Mouse (Mus musculus) hematopoietic multipotent progenitor cell, adult 10-12 weeks (in vitro differentiated cells): ENCODE results near the gene Rnf213. TPM values are rescaled to one million over a fixed set of nuclear protein-coding genes. Genes with fewer than 3 reads are reported as not detected.

Experiments used
- polyA plus RNA-seq: library from polyadenylated mRNA; stranded (reverse); fragments of >175 nt; gene quantifications from 2 replicates; pipeline ENCODE4 v1.2.3, GENCODE M21; 2012; ENCODE audit warnings: low replicate concordance

The Rnf213 gene
- polyA plus RNA-seq, result 8.8 and 10.0 TPM in 2 replicates

GRCm38 (mm10) chr11:119392800-119393482, at the start of gene Rnf213:
TSS of gene Rnf213 (plus strand) at chr11:119393100.

GRCm38 (mm10) chr11:119355443-119356385, 37.2 kb upstream of the Rnf213 start, which contains the start of the genes Sgsh and Slc26a11:
TSS of gene Sgsh (minus strand) at chr11:119355536.
TSS of gene Slc26a11 (plus strand) at chr11:119355557.

GRCm38 (mm10) chr11:119490861-119491689, 98.2 kb downstream of the Rnf213 start, which contains the start of gene Endov:
TSS of gene Endov (plus strand) at chr11:119491347.

Other genes with a start within 250 kb of the Rnf213 start
- gene Tbc1d16, start 164.6 kb upstream of the Rnf213 start, polyA plus RNA-seq, result 3.5 and 5.2 TPM in 2 replicates
- 0.25 and 0.75 TPM in 2 replicates for gene Ccdc40, start 164.5 kb upstream of the Rnf213 start, polyA plus RNA-seq
- 50.9 and 72.0 TPM in 2 replicates for gene Gaa, start 125.2 kb upstream of the Rnf213 start, polyA plus RNA-seq
- gene Eif4a3, start 93.0 kb upstream of the Rnf213 start, polyA plus RNA-seq, result 70.5 and 113 TPM in 2 replicates
- gene Card14, start 85.3 kb upstream of the Rnf213 start, polyA plus RNA-seq, result not detected in 2 replicates
- 33.4 and 87.9 TPM in 2 replicates for gene Sgsh, start 37.6 kb upstream of the Rnf213 start, polyA plus RNA-seq
- gene Slc26a11, start 37.5 kb upstream of the Rnf213 start, polyA plus RNA-seq, result 5.0 and 9.2 TPM in 2 replicates
- 33.7 and 39.0 TPM in 2 replicates for gene Endov, start 98.2 kb downstream of the Rnf213 start, polyA plus RNA-seq
- not detected in 2 replicates for gene Nptx1, start 154.7 kb downstream of the Rnf213 start, polyA plus RNA-seq
- gene Rptor, start 209.8 kb downstream of the Rnf213 start, polyA plus RNA-seq, result 30.4 and 33.4 TPM in 2 replicates